Mouse (Mus musculus) A20 (cell line): Measurements from ENCODE around the gene Gbp10.
"Not testable (repeated sequence)": the region's sequence is repeated elsewhere in the genome, so short reads cannot be mapped to it uniquely, and the experiment has no call there.

Experiments used
- DNase-seq: peaks from one replicate; pipeline ENCODE4 v3.0.0-alpha.2; 2011; ENCODE audit warnings: low read depth, low spot score

Gene Gbp10

DNA sequence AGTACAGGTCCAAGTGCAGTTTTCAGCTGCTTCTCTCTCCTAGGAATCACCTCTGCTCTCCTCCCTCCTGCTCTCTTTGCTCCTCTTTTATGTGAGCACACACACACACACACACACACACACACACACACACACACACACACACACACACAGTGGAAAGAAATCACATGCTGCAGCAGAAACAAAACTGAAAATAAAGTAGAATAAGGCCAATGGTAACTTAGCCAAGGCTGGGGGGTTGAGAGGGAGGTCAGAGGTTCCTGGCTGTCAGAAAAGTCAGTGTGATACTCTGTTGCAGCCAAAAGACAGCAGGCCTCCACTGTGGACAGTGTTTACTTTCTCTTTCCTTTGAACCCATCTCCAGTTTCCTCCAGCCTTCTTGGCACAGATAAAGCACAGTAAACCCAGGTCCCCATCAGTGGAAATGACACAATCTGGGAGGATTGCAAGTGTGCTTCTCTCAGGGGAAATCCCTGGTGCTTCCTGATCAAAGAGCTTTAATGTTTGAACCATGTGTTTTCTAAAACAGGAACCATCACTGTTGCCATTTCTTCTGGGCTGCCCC, at the start of gene Gbp10:
TSS of gene Gbp10 (minus strand) at position 51 of the 565 bp plus-strand sequence.
- DNase-seq = peak; percentile 42

DNA sequence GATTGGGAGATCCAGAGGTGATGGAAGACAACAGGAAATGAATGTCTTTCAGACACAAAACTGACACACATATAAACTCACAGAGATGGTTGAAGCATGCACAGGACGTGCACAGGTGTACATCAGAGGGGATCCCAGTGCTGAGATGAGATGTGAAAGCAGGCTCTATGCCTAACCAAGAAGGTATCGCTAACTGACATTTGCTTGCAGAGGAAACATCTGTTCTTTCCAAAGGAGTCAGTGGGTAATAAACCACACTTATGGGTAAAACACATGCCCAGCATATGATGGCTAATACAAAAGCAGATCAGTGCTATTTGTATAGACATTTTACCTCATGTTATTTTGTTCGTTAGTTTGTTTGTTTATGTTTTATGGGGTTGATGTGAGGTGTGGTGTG, 21.3 kb upstream of the Gbp10 start:
- DNase-seq = not testable (repeated sequence)

DNA sequence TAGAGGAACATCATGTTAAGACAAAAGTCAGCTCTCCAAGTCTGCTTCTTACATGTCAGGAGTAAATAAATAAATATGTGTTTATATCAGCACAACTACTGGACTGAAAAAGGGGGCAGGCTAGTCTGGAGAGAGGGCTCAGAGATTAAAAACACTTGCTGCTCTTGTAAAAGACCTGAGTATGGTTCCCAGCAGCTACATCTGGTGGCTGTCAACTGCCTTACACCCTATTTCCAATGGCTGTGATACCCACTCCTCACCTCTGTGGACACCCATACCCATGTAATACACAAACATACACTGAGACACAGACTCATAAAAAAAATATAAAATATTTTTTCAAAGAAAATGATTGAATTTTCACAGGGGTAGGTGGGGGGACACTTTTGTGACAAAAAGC, 13.2 kb upstream of the Gbp10 start:
- DNase-seq = no peak

DNA sequence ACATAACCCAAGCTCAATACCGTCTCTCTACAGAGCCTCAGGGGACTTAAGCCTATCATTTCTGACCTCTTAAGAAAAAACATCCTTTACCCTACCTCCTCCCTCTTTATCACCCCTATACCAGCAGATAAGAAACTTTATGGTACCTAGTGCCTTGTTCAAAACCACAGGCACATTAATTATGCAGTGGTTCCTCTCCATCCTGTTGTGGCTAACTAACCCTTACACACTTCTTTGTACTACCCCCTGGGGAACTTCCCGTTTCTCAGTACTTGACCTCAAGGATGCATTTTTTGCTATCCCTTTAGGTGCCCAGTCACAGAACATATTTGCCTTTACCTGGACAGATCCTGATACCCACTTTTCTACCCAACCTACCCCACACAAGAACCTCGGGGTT, 5.4 kb upstream of the Gbp10 start:
- not testable (repeated sequence) for DNase-seq

DNA sequence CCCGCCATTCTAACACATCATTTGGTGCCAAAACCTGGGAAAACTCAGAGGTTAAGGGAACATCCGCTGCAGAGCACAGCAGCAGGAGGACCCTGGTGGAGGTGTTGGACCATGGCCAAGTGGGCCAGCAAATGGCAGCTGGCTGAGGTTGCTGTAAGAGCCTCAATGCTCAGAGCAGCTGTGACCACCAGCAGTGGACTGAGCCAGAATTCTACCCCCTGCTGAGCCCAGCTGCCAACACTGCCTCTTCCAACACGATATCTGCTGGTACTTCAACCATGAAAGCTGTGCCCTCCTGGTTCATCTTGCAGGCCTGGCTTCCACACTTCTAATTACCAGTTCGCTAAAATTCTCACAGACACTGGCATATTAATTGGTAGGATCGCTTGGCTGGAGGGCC, 1.6 kb upstream of the Gbp10 start:
- not testable (repeated sequence) for DNase-seq

DNA sequence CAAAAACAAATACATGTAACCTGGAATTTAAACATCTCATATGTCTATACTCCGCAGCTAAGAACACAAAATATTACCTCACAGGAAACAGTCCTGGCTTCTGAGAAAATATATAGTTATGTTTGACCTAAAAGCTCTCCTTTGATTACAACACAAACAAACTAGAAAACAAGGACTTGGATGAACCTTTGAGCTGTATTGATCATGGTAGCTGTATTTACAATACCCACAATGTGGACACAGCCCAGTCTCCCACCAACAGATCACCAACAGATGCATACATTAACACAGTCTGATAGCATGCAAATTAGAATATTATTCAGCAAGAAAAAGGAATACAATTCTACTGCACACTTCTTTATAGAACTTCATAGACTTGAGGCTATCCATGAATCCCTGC, 931 bp downstream of the Gbp10 start:
- DNase-seq = not testable (repeated sequence)

DNA sequence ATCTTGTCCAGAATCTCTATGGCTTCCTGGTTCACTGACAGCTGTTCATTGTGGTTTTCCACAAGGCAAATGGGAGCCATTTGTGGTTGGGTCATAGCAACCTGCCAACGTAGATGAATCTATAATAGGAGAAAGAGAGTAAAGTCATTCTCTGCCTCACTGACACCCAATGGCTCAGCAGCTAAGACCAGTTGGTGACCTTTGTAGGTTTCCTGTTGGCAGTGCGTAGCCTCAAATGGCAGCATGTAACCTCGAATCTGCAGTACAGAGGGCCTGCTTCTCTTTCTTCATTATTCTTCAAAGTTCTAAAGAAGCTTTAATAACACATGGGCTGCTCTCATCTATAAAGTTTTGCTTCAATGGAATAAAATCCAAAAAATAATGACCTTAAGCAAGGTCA, 3.3 kb downstream of the Gbp10 start:
- DNase-seq = not testable (repeated sequence)

DNA sequence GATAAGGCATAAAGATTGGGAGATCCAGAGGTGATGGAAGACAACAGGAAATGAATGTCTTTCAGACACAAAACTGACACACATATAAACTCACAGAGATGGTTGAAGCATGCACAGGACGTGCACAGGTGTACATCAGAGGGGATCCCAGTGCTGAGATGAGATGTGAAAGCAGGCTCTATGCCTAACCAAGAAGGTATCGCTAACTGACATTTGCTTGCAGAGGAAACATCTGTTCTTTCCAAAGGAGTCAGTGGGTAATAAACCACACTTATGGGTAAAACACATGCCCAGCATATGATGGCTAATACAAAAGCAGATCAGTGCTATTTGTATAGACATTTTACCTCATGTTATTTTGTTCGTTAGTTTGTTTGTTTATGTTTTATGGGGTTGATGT, 30.4 kb downstream of the Gbp10 start:
- DNase-seq = not testable (repeated sequence)

DNA sequence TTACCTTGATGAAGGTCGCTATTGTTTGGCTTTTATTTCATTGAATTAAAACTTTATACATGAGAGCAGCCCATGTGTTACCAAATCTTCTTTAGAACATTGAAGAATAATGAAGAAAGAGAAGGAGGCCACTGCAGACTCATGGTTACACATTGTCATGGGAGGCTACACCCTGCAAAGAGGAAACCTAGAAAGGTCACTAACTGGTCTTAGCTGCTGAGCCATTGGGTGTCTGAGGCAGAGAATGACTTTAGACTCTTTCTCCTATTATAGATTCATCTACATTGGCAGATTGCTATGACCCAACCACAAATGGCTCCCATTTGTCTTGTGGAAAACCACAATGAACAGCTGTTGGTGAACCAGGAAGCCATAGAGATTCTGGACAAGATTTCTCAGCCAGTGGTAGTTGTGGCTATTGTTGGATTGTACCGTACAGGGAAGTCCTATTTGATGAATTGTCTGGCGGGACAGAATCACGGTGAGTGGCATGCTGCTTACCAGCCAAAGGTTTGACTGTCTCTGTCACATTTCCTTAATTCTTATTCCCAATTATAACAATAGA, 38.5 kb downstream of the Gbp10 start:
- DNase-seq = not testable (repeated sequence)

DNA sequence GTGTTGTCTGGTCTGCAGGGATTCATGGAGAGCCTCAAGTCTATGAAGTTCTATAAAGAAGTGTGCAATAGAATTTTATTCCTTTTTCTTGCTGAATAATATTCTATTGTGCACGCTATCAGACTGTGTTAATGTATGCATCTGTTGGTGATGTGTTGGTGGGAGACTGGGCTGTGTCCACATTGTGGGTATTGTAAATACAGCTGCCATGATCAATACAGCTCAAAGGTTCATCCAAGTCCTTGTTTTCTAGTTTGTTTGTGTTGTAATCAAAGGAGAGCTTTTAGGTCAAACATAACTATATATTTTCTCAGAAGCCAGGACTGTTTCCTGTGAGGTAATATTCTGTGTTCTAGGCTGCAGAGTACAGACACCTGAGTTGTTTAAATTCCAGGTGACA, 40.2 kb downstream of the Gbp10 start:
- DNase-seq = not testable (repeated sequence)

DNA sequence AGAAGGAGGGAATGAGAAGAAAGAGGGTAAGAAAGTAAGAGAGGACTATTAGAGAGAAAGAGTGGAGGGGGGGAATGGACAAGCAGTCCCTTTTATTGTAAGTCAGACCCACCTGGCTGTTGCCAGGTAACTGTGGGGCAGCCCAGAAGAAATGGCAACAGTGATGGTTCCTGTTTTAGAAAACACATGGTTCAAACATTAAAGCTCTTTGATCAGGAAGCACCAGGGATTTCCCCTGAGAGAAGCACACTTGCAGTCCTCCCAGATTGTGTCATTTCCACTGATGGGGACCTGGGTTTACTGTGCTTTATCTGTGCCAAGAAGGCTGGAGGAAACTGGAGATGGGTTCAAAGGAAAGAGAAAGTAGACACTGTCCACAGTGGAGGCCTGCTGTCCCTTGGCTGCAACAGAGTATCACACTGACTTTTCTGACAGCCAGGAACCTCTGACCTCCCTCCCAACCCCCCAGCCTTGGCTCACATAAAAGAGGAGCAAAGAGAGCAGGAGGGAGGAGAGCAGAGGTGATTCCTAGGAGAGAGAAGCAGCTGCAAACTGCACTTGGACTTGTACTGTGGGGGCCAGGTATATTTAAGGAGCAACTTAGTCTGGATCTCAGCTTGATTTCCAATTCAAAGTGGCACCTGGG, 41.3 kb downstream of the Gbp10 start:
- DNase-seq = peak; percentile 49

DNA sequence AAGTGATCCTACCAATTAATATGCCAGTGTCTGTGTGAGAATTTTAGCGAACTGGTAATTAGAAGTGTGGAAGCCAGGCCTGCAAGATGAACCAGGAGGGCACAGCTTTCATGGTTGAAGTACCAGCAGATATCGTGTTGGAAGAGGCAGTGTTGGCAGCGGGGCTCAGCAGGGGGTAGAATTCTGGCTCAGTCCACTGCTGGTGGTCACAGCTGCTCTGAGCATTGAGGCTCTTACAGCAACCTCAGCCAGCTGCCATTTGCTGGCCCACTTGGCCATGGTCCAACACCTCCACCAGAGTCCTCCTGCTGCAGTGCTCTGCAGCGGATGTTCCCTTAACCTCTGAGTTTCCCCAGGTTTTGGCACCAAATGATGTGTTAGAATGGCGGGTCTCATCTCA, 43.0 kb downstream of the Gbp10 start:
- DNase-seq = not testable (repeated sequence)

DNA sequence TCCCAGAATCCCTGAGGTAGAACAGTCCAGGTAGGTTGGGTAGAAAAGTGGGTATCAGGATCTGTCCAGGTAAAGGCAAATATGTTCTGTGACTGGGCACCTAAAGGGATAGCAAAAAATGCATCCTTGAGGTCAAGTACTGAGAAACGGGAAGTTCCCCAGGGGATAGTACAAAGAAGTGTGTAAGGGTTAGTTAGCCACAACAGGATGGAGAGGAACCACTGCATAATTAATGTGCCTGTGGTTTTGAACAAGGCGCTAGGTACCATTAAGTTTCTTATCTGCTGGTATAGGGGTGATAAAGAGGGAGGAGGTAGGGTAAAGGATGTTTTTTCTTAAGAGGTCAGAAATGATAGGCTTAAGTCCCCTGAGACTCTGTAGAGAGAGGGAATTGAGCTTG, 46.8 kb downstream of the Gbp10 start:
- DNase-seq = not testable (repeated sequence)

DNA sequence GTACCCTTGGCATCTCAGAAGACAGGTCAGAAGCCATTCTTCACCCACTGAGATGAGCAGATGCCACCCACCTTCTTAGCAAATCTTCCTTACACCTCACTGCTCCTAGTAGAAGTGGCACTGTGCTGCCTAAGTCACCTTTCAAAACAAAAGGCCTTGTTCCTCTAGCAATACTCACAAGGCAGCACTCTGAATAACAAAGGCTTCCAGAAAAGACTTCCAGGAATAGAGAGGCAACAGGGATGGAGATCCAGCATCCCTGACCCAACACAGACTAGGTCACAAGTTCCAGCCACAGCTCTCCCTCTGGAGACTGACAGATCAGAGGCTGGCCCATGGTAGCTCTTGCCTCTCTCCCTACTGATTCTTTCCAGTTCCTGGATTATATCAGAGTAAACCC, 57.9 kb downstream of the Gbp10 start:
- DNase-seq = no peak
